Mouse (Mus musculus): ENCODE data around the gene Stap1.

Stap1 gene

GRCm38 (mm10) chr5:86129828-86130227, 58.3 kb downstream of the Stap1 start:
- no peak for DNase-seq

Measured in lung, postnatal 14 days (tissue).